Mouse (Mus musculus): ENCODE results near the gene Dgke. TPM values are rescaled to one million over a fixed set of nuclear protein-coding genes. Genes with fewer than 3 reads are reported as not detected.

The Dgke gene
- polyA plus RNA-seq, 1 experiment from 2014 or later = 9.5 TPM

GRCm38 (mm10) chr11:89009496-89009895 lies 57.2 kb downstream of the Dgke start:
- Histone ChIP-seq H3K9ac (replicated peaks) (no peak overlapping the region), H3K36me3 (no peaks in the 10 kb centered on the region), H3K4me2 (replicated peaks) (no peak overlapping the region), H3K4me1 (no peaks in the 10 kb centered on the region), H3K4me3 (no peak overlapping the region), H3K27me3 (no peaks in the 10 kb centered on the region), H3K27ac (replicated peaks) (no peak overlapping the region), H3K9me3 (no peaks in the 10 kb centered on the region)
- WGBS = 81% methylated on average over 7 of the region's 7 CpGs
- ATAC-seq (ENCODE audit: low FRiP score, low read depth) = no peak

GRCm38 (mm10) chr11:89009066-89009465 lies 57.6 kb downstream of the Dgke start:
- Histone ChIP-seq H3K9ac (replicated peaks) (no peak overlapping the region), H3K27ac (replicated peaks) (no peak overlapping the region), H3K4me3 (no peak overlapping the region), H3K27me3 (no peaks in the 10 kb centered on the region), H3K9me3 (no peaks in the 10 kb centered on the region), H3K4me2 (replicated peaks) (no peak overlapping the region), H3K36me3 (no peaks in the 10 kb centered on the region), H3K4me1 (no peaks in the 10 kb centered on the region)
- ATAC-seq (ENCODE audit: low FRiP score, low read depth) = no peak
- 93% methylated on average over 9 of the region's 9 CpGs for WGBS

GRCm38 (mm10) chr11:89007582-89007981 lies 59.1 kb downstream of the Dgke start:
- Histone ChIP-seq H3K36me3 (no peaks in the 10 kb centered on the region), H3K27ac (replicated peaks) (no peak overlapping the region), H3K4me2 (replicated peaks) (no peak overlapping the region), H3K9me3 (no peaks in the 10 kb centered on the region), H3K27me3 (no peaks in the 10 kb centered on the region), H3K4me3 (no peak overlapping the region), H3K9ac (replicated peaks) (no peak overlapping the region), H3K4me1 (no peaks in the 10 kb centered on the region)
- no peak for ATAC-seq (ENCODE audit: low FRiP score, low read depth)
- 91% methylated on average over 3 of the region's 3 CpGs for WGBS

- no peak overlapping the region for H3K27ac ChIP-seq (replicated peaks)
Observed at GRCm38 (mm10) chr11:89006404-89006803, 60.2 kb downstream of the Dgke start.

GRCm38 (mm10) chr11:89005473-89005872 lies 61.2 kb downstream of the Dgke start:
- no peaks in the 10 kb centered on the region for H3K9me3 ChIP-seq
- H3K36me3 ChIP-seq = no peaks in the 10 kb centered on the region
- WGBS = 84% methylated on average over 5 of the region's 5 CpGs
- H3K27ac ChIP-seq (replicated peaks) = no peak overlapping the region
- ATAC-seq (ENCODE audit: low FRiP score, low read depth) = no peak
- H3K9ac ChIP-seq (replicated peaks) = no peak overlapping the region
- H3K4me1 ChIP-seq = no peaks in the 10 kb centered on the region
- H3K4me3 ChIP-seq = no peak overlapping the region
- H3K4me2 ChIP-seq (replicated peaks) = no peak overlapping the region
- H3K27me3 ChIP-seq = peaks cover 3% of the 10 kb centered on the region

More at GRCm38 (mm10) chr11:89006404-89006803, 60.2 kb downstream of the Dgke start:
- H3K27me3 ChIP-seq = no peaks in the 10 kb centered on the region; the same call in 1 of the 2 replicates
- H3K9ac ChIP-seq (replicated peaks) = no peak overlapping the region
- H3K4me3 ChIP-seq = no peak overlapping the region
- no peaks in the 10 kb centered on the region for H3K9me3 ChIP-seq
- ATAC-seq (ENCODE audit: low FRiP score, low read depth) = no peak
- no peak overlapping the region for H3K4me2 ChIP-seq (replicated peaks)
- H3K36me3 ChIP-seq = no peaks in the 10 kb centered on the region
- no peaks in the 10 kb centered on the region for H3K4me1 ChIP-seq

GRCm38 (mm10) chr11:89003726-89004125 lies 62.9 kb downstream of the Dgke start:
- H3K4me3 ChIP-seq = no peak overlapping the region
- no peaks in the 10 kb centered on the region for H3K9me3 ChIP-seq
- H3K9ac ChIP-seq (replicated peaks) = no peak overlapping the region
- H3K36me3 ChIP-seq = no peaks in the 10 kb centered on the region
- H3K4me1 ChIP-seq = peaks cover 8% of the 10 kb centered on the region; the same call in 1 of the 2 replicates
- H3K4me2 ChIP-seq (replicated peaks) = no peak overlapping the region
- peaks cover 20% of the 10 kb centered on the region for H3K27me3 ChIP-seq
- no peak for ATAC-seq (ENCODE audit: low FRiP score, low read depth)
- WGBS = 86% methylated on average over 4 of the region's 4 CpGs
- H3K27ac ChIP-seq (replicated peaks) = no peak overlapping the region

- ATAC-seq (ENCODE audit: low FRiP score, low read depth) = no peak
- Histone ChIP-seq H3K4me1 (peaks cover 11% of the 10 kb centered on the region; the same call in 1 of the 2 replicates), H3K9me3 (no peaks in the 10 kb centered on the region)
Observed at GRCm38 (mm10) chr11:89003078-89003477, 63.6 kb downstream of the Dgke start.

GRCm38 (mm10) chr11:89002621-89003020 lies 64.0 kb downstream of the Dgke start:
- Histone ChIP-seq H3K9ac (replicated peaks) (no peak overlapping the region), H3K36me3 (no peaks in the 10 kb centered on the region), H3K4me1 (peaks cover 11% of the 10 kb centered on the region; the same call in 1 of the 2 replicates), H3K9me3 (no peaks in the 10 kb centered on the region), H3K4me2 (replicated peaks) (no peak overlapping the region), H3K27me3 (peaks cover 30% of the 10 kb centered on the region), H3K4me3 (no peak overlapping the region), H3K27ac (replicated peaks) (no peak overlapping the region)
- WGBS = 81% methylated on average over 5 of the region's 5 CpGs
- no peak for ATAC-seq (ENCODE audit: low FRiP score, low read depth)

More at GRCm38 (mm10) chr11:89003078-89003477, 63.6 kb downstream of the Dgke start:
- Histone ChIP-seq H3K36me3 (no peaks in the 10 kb centered on the region), H3K4me2 (replicated peaks) (no peak overlapping the region), H3K9ac (replicated peaks) (no peak overlapping the region), H3K27ac (replicated peaks) (no peak overlapping the region), H3K27me3 (peaks cover 27% of the 10 kb centered on the region), H3K4me3 (no peak overlapping the region)
- 74% methylated on average over 6 of the region's 6 CpGs for WGBS

GRCm38 (mm10) chr11:89002068-89002467 lies 64.6 kb downstream of the Dgke start:
- Histone ChIP-seq H3K36me3 (no peaks in the 10 kb centered on the region), H3K4me2 (replicated peaks) (no peak overlapping the region), H3K9ac (replicated peaks) (no peak overlapping the region), H3K27me3 (peaks cover 30% of the 10 kb centered on the region), H3K27ac (replicated peaks) (no peak overlapping the region), H3K4me3 (no peak overlapping the region), H3K4me1 (peaks cover 11% of the 10 kb centered on the region; the same call in 1 of the 2 replicates), H3K9me3 (no peaks in the 10 kb centered on the region)
- WGBS = 97% methylated on average over 5 of the region's 5 CpGs
- no peak for ATAC-seq (ENCODE audit: low FRiP score, low read depth)

GRCm38 (mm10) chr11:89001569-89001968 lies 65.1 kb downstream of the Dgke start:
- no peak for ATAC-seq (ENCODE audit: low FRiP score, low read depth)

GRCm38 (mm10) chr11:89000527-89000819 lies 66.2 kb downstream of the Dgke start:
- Histone ChIP-seq H3K9me3 (no peaks in the 10 kb centered on the region), H3K4me1 (peaks cover 11% of the 10 kb centered on the region; the same call in 1 of the 2 replicates), H3K9ac (replicated peaks) (no peak overlapping the region), H3K27me3 (peaks cover 30% of the 10 kb centered on the region), H3K27ac (replicated peaks) (no peak overlapping the region), H3K4me2 (replicated peaks) (no peak overlapping the region; the same call in 1 of the 2 replicates), H3K36me3 (no peaks in the 10 kb centered on the region), H3K4me3 (no peak overlapping the region)
- no peak for ATAC-seq (ENCODE audit: low FRiP score, low read depth)

More at GRCm38 (mm10) chr11:89001569-89001968, 65.1 kb downstream of the Dgke start:
- Histone ChIP-seq H3K4me2 (replicated peaks) (no peak overlapping the region), H3K9me3 (no peaks in the 10 kb centered on the region), H3K27me3 (peaks cover 30% of the 10 kb centered on the region), H3K27ac (replicated peaks) (no peak overlapping the region), H3K4me1 (peaks cover 11% of the 10 kb centered on the region; the same call in 1 of the 2 replicates), H3K36me3 (no peaks in the 10 kb centered on the region), H3K9ac (replicated peaks) (no peak overlapping the region), H3K4me3 (no peak overlapping the region)
- whole genome bisulfite sequencing = 96% methylated on average over 7 of the region's 7 CpGs

- Histone ChIP-seq H3K4me2 (replicated peaks) (peak overlapping the region; percentile 56), H3K4me3 (peak overlapping the region; percentile 44), H3K27me3 (peaks cover 30% of the 10 kb centered on the region), H3K4me1 (peaks cover 11% of the 10 kb centered on the region; the same call in 1 of the 2 replicates), H3K27ac (replicated peaks) (peak overlapping the region; percentile 6; the same call in 1 of the 2 replicates), H3K9ac (replicated peaks) (peak overlapping the region; percentile 31; the same call in 1 of the 2 replicates), H3K36me3 (no peaks in the 10 kb centered on the region), H3K9me3 (no peaks in the 10 kb centered on the region)
- 28% methylated on average over 33 of the region's 33 CpGs for WGBS
- no peak for ATAC-seq (ENCODE audit: low FRiP score, low read depth)
Observed at GRCm38 (mm10) chr11:88999723-89000526, 66.7 kb downstream of the Dgke start.
